Mouse (Mus musculus) olfactory bulb, adult 2 months (tissue): ENCODE results near the gene Nkx1-2. TPM values are rescaled to one million over a fixed set of nuclear protein-coding genes. Genes with fewer than 3 reads are reported as not detected.

Experiments used
- H3K27ac ChIP-seq: fragments of 200-500 bp; 2 replicates; pipeline ENCODE4 v1.5.1; 2012; ENCODE audit warnings: low read depth, low read length; ENCODE audit not compliant: insufficient read depth
- H3K4me1 ChIP-seq: fragments of 200-500 bp; 2 replicates; pipeline ENCODE4 v1.6.1; 2012; ENCODE audit warnings: low read length; ENCODE audit not compliant: control insufficient read depth, insufficient read depth
- H3K4me3 ChIP-seq: fragments of 200-500 bp; 2 replicates; pipeline ENCODE4 v1.5.1; 2012; ENCODE audit warnings: mild to moderate bottlenecking, low read depth, low read length, moderate library complexity; ENCODE audit not compliant: insufficient read depth
- CTCF ChIP-seq: fragments of 200-500 bp; IDR thresholded peaks from 2 replicates; pipeline ENCODE4 v1.5.1; 2012; ENCODE audit warnings: low read depth, mild to moderate bottlenecking, low read length, moderate library complexity; ENCODE audit not compliant: insufficient read depth
- POLR2A ChIP-seq: fragments of 200-500 bp; IDR thresholded peaks from 2 replicates; pipeline ENCODE4 v1.6.1; 2012; ENCODE audit warnings: mild to moderate bottlenecking, low read depth, low read length, moderate library complexity; ENCODE audit not compliant: insufficient read depth
- WGBS: fragments of 180-500 bp; shearing (Covaris S2); methylation state at CpG from one replicate; pipeline ENCODE4 v1.1.7; 2018; 5-methylcytosine and 5-hydroxymethylcytosine counted together
- polyA plus RNA-seq: library from polyadenylated mRNA; stranded (reverse); fragments of >200 nt; gene quantifications from 2 replicates; pipeline ENCODE4 v1.2.4, GENCODE M21; 2012; ENCODE audit warnings: low replicate concordance; ENCODE audit not compliant: missing spikeins, insufficient read depth, insufficient read length

Nkx1-2 gene
- polyA plus RNA-seq, 1 experiment: not detected

DNA sequence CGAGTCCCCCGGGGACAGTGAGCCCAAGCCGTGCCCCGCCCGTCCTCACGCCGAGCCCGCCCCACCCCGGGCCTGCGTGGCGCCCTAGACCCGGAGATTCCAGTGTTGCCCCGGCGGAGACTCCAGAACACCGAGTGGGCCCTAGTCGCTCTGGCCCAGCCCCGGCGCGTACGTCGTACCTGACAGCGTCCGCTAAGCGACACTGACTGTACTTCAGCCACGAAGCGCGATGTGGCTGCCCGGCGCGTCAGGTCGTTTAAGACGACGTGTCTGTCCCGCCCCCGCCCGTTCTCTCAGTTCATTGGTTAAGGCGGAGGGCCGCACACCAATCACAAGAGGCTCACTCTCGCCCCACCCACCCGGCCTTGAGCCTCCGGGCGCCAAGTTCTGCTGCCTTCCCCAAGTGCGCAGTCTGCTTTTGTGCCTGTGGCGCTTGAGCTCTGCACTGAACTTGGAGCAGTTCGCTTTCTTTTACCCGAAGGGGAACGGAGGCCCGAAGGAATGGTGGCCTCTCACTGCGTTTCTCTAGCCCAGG is 23.3 kb downstream of the Nkx1-2 start, which contains the start of gene Oat:
Oat (minus strand) TSS at position 283 of the 535 bp plus-strand sequence.
- Histone ChIP-seq H3K27ac (peak within 1 kb of the TSS; percentile 9; the same call in 1 of the 2 replicates), H3K4me1 (0 out of 2 replicates have a peak, but pooled peaks cover 2% of the 10 kb centered on the region), H3K4me3 (peak within 1 kb of the TSS; percentile 95)
- under 1% methylated on average over 49 of the region's 49 CpGs for WGBS
- TF ChIP-seq POLR2A: peak; percentile 83
- no peak for TF ChIP-seq CTCF

DNA sequence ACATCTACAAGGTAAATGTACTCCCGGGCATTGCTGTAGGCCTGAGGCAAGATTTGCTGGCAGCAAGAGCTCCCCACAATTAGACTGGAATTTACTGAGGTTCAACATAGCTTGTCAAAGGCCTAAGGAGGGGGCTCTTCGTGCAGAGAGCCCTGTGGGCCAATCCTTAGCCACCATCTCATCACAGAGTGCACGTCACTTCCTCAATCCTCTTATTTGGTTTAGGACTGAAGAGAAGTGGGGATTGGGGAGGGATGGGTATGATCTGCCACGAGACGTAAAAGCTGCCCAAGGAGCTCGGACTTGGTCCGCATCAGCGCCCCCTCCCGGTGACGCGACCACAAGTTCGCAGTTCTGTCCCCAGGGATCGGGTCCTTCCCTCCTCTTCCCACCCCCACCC is 23.8 kb downstream of the Nkx1-2 start:
- peak overlapping the region; percentile 95 for H3K4me3 ChIP-seq
- 0 out of 2 replicates have a peak, but pooled peaks cover 2% of the 10 kb centered on the region for H3K4me1 ChIP-seq
- peak overlapping the region; percentile 6; the same call in 1 of the 2 replicates for H3K27ac ChIP-seq
- TF ChIP-seq POLR2A: no peak; the same call in 1 of the 2 replicates
- 1% methylated on average over 13 of the region's 13 CpGs for WGBS

DNA sequence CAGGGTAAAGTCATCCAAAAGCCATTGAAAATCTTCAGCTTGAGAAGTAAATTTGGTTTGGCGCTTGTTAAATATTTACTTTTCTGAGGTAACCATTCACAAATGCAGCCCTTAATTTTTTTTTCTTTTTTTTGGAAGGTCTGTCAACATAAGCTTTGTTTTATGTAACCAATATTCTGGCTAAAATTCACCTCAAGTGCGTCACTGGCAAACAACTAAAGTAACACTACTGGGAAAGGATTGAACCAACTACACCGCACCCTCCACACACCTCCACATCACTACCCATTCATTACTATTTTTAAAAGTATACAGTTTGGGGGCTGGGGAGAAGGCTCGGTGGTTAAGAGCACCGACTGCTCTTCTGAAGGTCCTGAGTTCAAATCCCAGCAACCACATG is 24.8 kb downstream of the Nkx1-2 start:
- Histone ChIP-seq H3K27ac (no peak overlapping the region), H3K4me1 (peaks cover 8% of the 10 kb centered on the region), H3K4me3 (no peak overlapping the region)
- WGBS: 76% methylated on average over 5 of the region's 5 CpGs
- TF ChIP-seq POLR2A (no peak), CTCF (no peak)

DNA sequence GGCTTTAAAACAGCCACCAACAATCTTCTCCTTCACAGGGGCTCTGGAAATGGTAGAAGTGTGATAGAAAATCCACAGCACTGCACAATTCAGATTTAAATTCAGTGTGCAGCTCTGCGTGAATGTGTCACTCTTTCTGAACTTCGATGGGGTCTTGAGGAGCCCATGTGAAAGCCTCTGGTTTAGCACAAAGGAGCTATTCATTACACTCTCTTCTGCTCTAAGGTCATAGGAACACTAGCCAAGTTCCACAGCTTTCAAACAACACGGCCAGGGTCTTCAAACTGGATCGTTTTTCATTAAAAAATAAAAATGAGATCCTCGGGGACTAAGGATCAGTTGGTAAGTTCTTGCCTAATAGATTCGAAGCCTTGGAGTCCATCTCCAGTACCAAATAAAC is 26.2 kb downstream of the Nkx1-2 start:
- Histone ChIP-seq H3K4me1 (peaks cover 12% of the 10 kb centered on the region), H3K27ac (no peak overlapping the region), H3K4me3 (no peak overlapping the region)
- 42% methylated on average over 6 of the region's 6 CpGs for WGBS
- no peak for TF ChIP-seq CTCF
- no peak for TF ChIP-seq POLR2A

DNA sequence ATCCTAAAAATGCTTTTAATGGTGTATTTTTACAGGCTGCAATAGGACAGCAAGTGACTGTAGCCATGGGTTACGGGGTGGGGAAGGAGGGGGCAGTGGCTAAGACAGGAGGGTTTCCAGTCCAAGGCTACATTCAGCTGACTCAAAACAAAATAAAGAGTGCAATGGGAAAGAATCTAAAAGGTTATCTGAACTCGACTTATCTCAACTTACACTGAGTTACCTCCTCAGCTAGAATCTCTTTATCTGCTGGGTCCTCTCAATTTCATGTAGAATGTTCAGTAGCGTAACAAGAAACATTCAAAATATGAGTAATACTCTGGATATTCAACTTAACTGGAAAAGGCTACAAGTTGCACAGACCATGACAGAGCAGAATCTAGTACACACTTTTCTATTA is 26.7 kb downstream of the Nkx1-2 start:
- Histone ChIP-seq H3K4me3 (no peak overlapping the region), H3K27ac (no peak overlapping the region), H3K4me1 (peaks cover 12% of the 10 kb centered on the region)
- 71% methylated on average over 3 of the region's 3 CpGs for WGBS
- no peak for TF ChIP-seq POLR2A
- no peak for TF ChIP-seq CTCF

DNA sequence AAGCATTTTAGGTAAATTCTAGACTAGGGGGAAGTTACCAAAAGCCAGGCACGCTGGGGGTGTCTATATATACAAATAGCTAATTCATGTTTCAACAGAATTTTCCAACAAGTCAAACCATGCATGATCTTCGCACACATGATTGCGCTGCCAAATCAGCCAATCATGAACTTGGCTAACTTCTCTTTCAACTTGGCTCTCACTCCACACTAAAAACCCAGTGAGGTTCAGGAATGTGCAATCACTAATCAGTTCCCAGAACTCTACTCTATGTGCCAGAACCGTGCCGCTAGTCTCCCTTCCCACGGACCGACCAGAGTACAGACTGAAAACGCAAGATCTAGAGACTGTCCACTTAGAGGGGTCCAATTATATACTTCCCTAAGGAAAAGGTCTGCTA is 28.0 kb downstream of the Nkx1-2 start:
- Histone ChIP-seq H3K4me1 (peaks cover 12% of the 10 kb centered on the region), H3K27ac (no peak overlapping the region), H3K4me3 (no peak overlapping the region)
- no peak for TF ChIP-seq CTCF
- no peak for TF ChIP-seq POLR2A
- 67% methylated on average over 8 of the region's 8 CpGs for WGBS

DNA sequence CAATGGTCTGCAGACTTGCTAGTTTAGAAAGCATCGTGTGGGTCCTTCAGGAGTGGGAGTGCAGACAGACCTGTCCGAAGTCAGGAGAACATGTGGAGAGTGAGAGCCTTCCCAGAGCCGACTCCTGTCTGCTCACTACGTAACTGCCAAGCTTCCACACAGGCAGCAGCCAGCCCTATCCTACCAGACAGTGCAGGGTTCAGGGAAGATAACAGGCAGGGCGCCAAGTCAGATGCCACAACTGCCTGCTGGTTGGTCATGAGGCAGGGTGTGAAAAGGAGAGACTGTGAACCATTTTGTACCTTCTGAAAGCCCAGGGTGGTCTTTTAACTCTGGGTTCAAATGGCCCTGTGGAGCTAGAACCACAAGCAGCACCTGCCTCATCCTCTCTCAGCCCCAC is 29.4 kb downstream of the Nkx1-2 start:
- Histone ChIP-seq H3K27ac (no peak overlapping the region), H3K4me3 (no peak overlapping the region), H3K4me1 (peaks cover 10% of the 10 kb centered on the region)
- TF ChIP-seq POLR2A (no peak), CTCF (no peak)
- WGBS: 79% methylated on average over 5 of the region's 5 CpGs

DNA sequence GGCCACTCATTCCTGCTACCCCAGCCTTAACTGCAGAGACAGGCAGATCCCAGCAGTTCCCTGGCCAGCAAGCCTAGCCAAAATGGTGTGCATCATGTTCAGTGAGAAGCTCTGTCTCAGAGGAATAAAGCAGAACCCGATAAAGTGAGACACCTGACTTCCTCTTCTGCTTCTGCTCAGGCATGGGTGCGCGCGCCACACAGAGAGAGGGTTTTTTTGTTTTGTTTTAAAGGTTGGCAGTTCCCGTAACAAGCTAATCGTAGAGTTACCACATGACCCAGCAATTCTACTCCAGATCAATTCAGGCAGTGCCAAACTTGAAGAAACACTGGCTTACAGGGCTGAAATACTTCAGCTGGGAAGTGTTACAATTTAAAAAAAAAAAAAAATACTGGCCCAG is 30.6 kb downstream of the Nkx1-2 start:
- WGBS: 62% methylated on average over 6 of the region's 6 CpGs
- TF ChIP-seq CTCF: no peak
- no peak for TF ChIP-seq POLR2A
- 0 out of 2 replicates have a peak overlapping the region, but pooled peaks have one; percentile 33 for H3K27ac ChIP-seq

DNA sequence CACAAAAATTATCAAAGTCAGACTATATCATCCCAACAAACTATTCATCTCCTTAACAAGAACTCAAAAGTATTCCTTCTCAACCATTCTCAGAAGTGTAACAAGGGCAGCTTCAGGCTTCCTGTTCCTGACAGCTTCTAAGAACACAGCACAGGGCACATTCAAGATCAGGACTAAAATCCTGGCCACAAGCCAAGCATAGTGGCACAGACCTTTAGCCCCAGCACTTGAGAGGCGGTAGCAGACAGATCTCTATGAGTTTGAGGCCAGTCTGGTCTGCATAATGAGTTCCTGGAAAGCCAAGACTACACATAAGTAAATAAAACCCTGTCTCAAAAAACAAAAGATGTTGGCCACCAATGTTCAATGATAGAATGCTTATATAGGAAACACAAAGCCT is 33.6 kb downstream of the Nkx1-2 start:
- 51% methylated on average over 1 of the region's 1 CpGs for WGBS
- no peak overlapping the region for H3K27ac ChIP-seq
- no peak overlapping the region for H3K4me3 ChIP-seq
- H3K4me1 ChIP-seq: peaks cover 10% of the 10 kb centered on the region
- no peak for TF ChIP-seq CTCF
- TF ChIP-seq POLR2A: no peak

More for the DNA sequence above, 30.6 kb downstream of the Nkx1-2 start:
- Histone ChIP-seq H3K4me1 (peaks cover 10% of the 10 kb centered on the region), H3K4me3 (no peak overlapping the region)

DNA sequence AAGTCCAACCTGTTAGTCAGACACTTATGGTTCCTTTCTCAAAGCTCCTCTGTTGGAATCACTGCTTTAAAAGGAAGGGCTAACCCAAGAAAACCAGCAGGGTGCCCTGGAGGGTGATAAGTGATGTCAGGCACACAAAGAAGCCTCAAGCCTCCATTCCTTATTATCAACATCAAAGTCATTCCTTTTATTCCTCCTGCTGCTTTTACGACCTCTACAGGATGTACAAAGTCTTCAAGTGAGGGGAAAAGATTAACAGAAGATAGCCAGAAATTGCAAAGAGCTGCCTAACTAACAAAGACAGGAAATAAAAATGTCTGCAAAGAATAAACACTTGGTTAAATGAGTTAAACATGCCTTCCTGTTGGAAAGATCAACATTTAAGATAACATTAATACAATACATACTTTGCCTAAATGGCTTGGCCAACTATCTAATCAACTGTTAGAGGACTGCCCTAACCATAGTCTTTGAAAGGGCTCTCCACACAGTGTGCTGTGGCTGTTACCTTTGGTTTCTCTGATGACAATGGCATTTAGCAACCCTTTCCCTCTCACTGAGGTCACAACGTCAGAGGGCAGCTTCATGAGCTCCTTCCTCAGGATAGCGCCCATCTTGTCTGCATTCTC is 40.2 kb downstream of the Nkx1-2 start:
- H3K27ac ChIP-seq: no peak overlapping the region
- H3K4me1 ChIP-seq: no peaks in the 10 kb centered on the region
- 83% methylated on average over 3 of the region's 3 CpGs for WGBS
- no peak overlapping the region for H3K4me3 ChIP-seq
- TF ChIP-seq CTCF (no peak), POLR2A (no peak)
